Mouse (Mus musculus) ES-CJ7 (cell line): ENCODE results near the gene Mrpl9.

Experiments
- DNase-seq: peaks from one replicate; pipeline ENCODE4 v3.0.0; 2011; ENCODE audit warnings: low read depth, low spot score

Mrpl9 gene

GRCm38 (mm10) chr3:94465632-94466430 is 22.7 kb downstream of the Mrpl9 start:
- no peak for DNase-seq

GRCm38 (mm10) chr3:94468931-94469330 is 25.8 kb downstream of the Mrpl9 start:
- no peak for DNase-seq

GRCm38 (mm10) chr3:94472447-94473114 is 29.5 kb downstream of the Mrpl9 start:
- DNase-seq = peak; percentile 48

GRCm38 (mm10) chr3:94473115-94473505 is 30.0 kb downstream of the Mrpl9 start:
- DNase-seq = no peak

GRCm38 (mm10) chr3:94473567-94474232 is 30.6 kb downstream of the Mrpl9 start:
- DNase-seq = no peak

- no peak for DNase-seq
These were observed 33.4 kb downstream of the Mrpl9 start for GRCm38 (mm10) chr3:94476301-94477035.

GRCm38 (mm10) chr3:94477444-94477843 is 34.3 kb downstream of the Mrpl9 start:
- DNase-seq = no peak

- peak; percentile 53 for DNase-seq
These were observed 34.9 kb downstream of the Mrpl9 start, which contains the start of gene Celf3 for GRCm38 (mm10) chr3:94477981-94478422. Gene Celf3 (plus strand): TSS chr3:94478295.

- DNase-seq = no peak
These were observed 35.6 kb downstream of the Mrpl9 start for GRCm38 (mm10) chr3:94478591-94479169.

- peak; percentile 56 for DNase-seq
These were observed 36.4 kb downstream of the Mrpl9 start for GRCm38 (mm10) chr3:94479564-94479963.

GRCm38 (mm10) chr3:94480291-94480884 is 37.3 kb downstream of the Mrpl9 start, which contains the start of gene Riiad1:
Gene Riiad1 (minus strand): TSS chr3:94480341.
- DNase-seq = no peak

GRCm38 (mm10) chr3:94481429-94481828 is 38.3 kb downstream of the Mrpl9 start:
- DNase-seq = no peak

GRCm38 (mm10) chr3:94482764-94483385 is 39.8 kb downstream of the Mrpl9 start:
- DNase-seq = no peak

- peak; percentile 51 for DNase-seq
These were observed 40.8 kb downstream of the Mrpl9 start for GRCm38 (mm10) chr3:94483790-94484439.

- no peak for DNase-seq
These were observed 42.8 kb downstream of the Mrpl9 start for GRCm38 (mm10) chr3:94485922-94486321.

GRCm38 (mm10) chr3:94487581-94487980 is 44.5 kb downstream of the Mrpl9 start:
- DNase-seq = no peak

GRCm38 (mm10) chr3:94497162-94497561 is 54.0 kb downstream of the Mrpl9 start:
- DNase-seq = no peak
